Mouse (Mus musculus) ES-Bruce4 (cell line): Measurements from ENCODE around the gene Pspn. TPM values are rescaled to one million over a fixed set of nuclear protein-coding genes. Genes with fewer than 3 reads are reported as not detected.

Experiments used
- H3K27ac ChIP-seq: 2 replicates; pipeline ENCODE4 v1.5.1; 2012; ENCODE audit warnings: low read length, inconsistent platforms; ENCODE audit not compliant: insufficient read depth
- H3K27me3 ChIP-seq: 2 replicates; pipeline ENCODE4 v1.6.1; 2012; ENCODE audit warnings: mild to moderate bottlenecking, low read length, inconsistent platforms; ENCODE audit not compliant: control insufficient read depth, poor library complexity, insufficient read depth, severe bottlenecking
- H3K36me3 ChIP-seq: 2 replicates; pipeline ENCODE4 v1.6.1; 2012; ENCODE audit warnings: inconsistent platforms, mild to moderate bottlenecking, low read length, moderate library complexity; ENCODE audit not compliant: control insufficient read depth, poor library complexity, insufficient read depth, severe bottlenecking
- H3K4me1 ChIP-seq: one replicate; pipeline ENCODE4 v1.8.1; 2011; ENCODE audit warnings: low read length; ENCODE audit not compliant: control insufficient read depth, insufficient read depth
- H3K4me3 ChIP-seq: 2 replicates; pipeline ENCODE4 v1.5.1; 2011; ENCODE audit warnings: low read depth, mild to moderate bottlenecking, low read length
- H3K9ac ChIP-seq: 2 replicates; pipeline ENCODE4 v1.6.1; 2012; ENCODE audit warnings: low read depth, mild to moderate bottlenecking, inconsistent platforms; ENCODE audit not compliant: poor library complexity, severe bottlenecking
- H3K9me3 ChIP-seq: replicated peaks from 2 replicates; pipeline ENCODE4 v1.6.1; 2012; ENCODE audit warnings: mild to moderate bottlenecking, low read length, inconsistent platforms; ENCODE audit not compliant: control insufficient read depth, poor library complexity, insufficient read depth, severe bottlenecking
- CTCF ChIP-seq: IDR thresholded peaks from one replicate; pipeline ENCODE4 v1.8.1; 2011; ENCODE audit warnings: low read depth, low read length
- EP300 ChIP-seq: IDR thresholded peaks from 2 replicates; pipeline ENCODE4 v1.6.1; 2011; ENCODE audit warnings: low read depth, low read length; ENCODE audit not compliant: insufficient read depth
- POLR2A ChIP-seq: IDR thresholded peaks from one replicate; pipeline ENCODE4 v1.8.1; 2011; ENCODE audit warnings: low read length; ENCODE audit not compliant: insufficient read depth
- polyA plus RNA-seq: library from polyadenylated mRNA; stranded (reverse); fragments of >200 nt; gene quantifications from 2 replicates; pipeline ENCODE4 v1.2.4, GENCODE M21; 2011; ENCODE audit warnings: low read depth; ENCODE audit not compliant: missing spikeins, insufficient read depth, insufficient read length

The Pspn gene
- polyA plus RNA-seq, 1 experiment = not detected

- H3K36me3 ChIP-seq = no peaks in the 10 kb centered on the region
- no peaks in the 10 kb centered on the region for H3K27me3 ChIP-seq
- no peak overlapping the region; the same call in 1 of the 2 replicates for H3K27ac ChIP-seq
- H3K9me3 ChIP-seq = no peaks in the 10 kb centered on the region
- H3K4me3 ChIP-seq = no peak overlapping the region
- H3K4me1 ChIP-seq = peaks cover 3% of the 10 kb centered on the region
- TF ChIP-seq CTCF = no peak
- no peak for TF ChIP-seq POLR2A
- TF ChIP-seq EP300 = no peak
- H3K9ac ChIP-seq = no peak overlapping the region
These were observed 25.0 kb downstream of the Pspn start for GRCm38 (mm10) chr17:56974708-56975240.

GRCm38 (mm10) chr17:56973956-56974707, 25.7 kb downstream of the Pspn start:
- Histone ChIP-seq H3K9ac (no peak overlapping the region), H3K36me3 (no peaks in the 10 kb centered on the region), H3K4me3 (no peak overlapping the region), H3K27me3 (no peaks in the 10 kb centered on the region), H3K4me1 (peaks cover 3% of the 10 kb centered on the region), H3K9me3 (no peaks in the 10 kb centered on the region), H3K27ac (no peak overlapping the region; the same call in 1 of the 2 replicates)
- TF ChIP-seq EP300 (no peak), POLR2A (no peak), CTCF (no peak)

- TF ChIP-seq CTCF (no peak), EP300 (no peak), POLR2A (no peak)
- no peak overlapping the region for H3K9ac ChIP-seq
- H3K27me3 ChIP-seq = no peaks in the 10 kb centered on the region
These were observed 29.7 kb downstream of the Pspn start for GRCm38 (mm10) chr17:56970081-56970480.

GRCm38 (mm10) chr17:56969321-56969720, 30.5 kb downstream of the Pspn start:
- Histone ChIP-seq H3K27me3 (no peaks in the 10 kb centered on the region), H3K36me3 (no peaks in the 10 kb centered on the region), H3K9me3 (no peaks in the 10 kb centered on the region), H3K9ac (no peak overlapping the region), H3K27ac (no peak overlapping the region), H3K4me3 (no peak overlapping the region), H3K4me1 (no peaks in the 10 kb centered on the region)
- TF ChIP-seq CTCF = no peak
- TF ChIP-seq EP300 = no peak
- no peak for TF ChIP-seq POLR2A

More at GRCm38 (mm10) chr17:56970081-56970480, 29.7 kb downstream of the Pspn start:
- Histone ChIP-seq H3K4me3 (no peak overlapping the region), H3K9me3 (no peaks in the 10 kb centered on the region), H3K36me3 (no peaks in the 10 kb centered on the region), H3K27ac (no peak overlapping the region), H3K4me1 (peaks cover 3% of the 10 kb centered on the region)

- TF ChIP-seq POLR2A = no peak
- TF ChIP-seq EP300 = no peak
- no peak for TF ChIP-seq CTCF
- Histone ChIP-seq H3K9ac (no peak overlapping the region), H3K27me3 (no peaks in the 10 kb centered on the region)
These were observed 36.2 kb downstream of the Pspn start for GRCm38 (mm10) chr17:56963646-56964045.

GRCm38 (mm10) chr17:56962642-56963405, 37.0 kb downstream of the Pspn start:
- H3K9me3 ChIP-seq = no peaks in the 10 kb centered on the region
- TF ChIP-seq POLR2A = no peak
- no peak for TF ChIP-seq CTCF
- no peak for TF ChIP-seq EP300
- no peak overlapping the region for H3K4me3 ChIP-seq
- H3K4me1 ChIP-seq = no peaks in the 10 kb centered on the region
- no peaks in the 10 kb centered on the region for H3K36me3 ChIP-seq
- H3K9ac ChIP-seq = no peak overlapping the region
- H3K27ac ChIP-seq = no peak overlapping the region
- no peaks in the 10 kb centered on the region for H3K27me3 ChIP-seq

More at GRCm38 (mm10) chr17:56963646-56964045, 36.2 kb downstream of the Pspn start:
- Histone ChIP-seq H3K9me3 (no peaks in the 10 kb centered on the region), H3K4me1 (no peaks in the 10 kb centered on the region), H3K36me3 (no peaks in the 10 kb centered on the region), H3K27ac (no peak overlapping the region), H3K4me3 (no peak overlapping the region)
